Mouse (Mus musculus): Measurements from ENCODE around the gene Cyb5d2. TPM values are rescaled to one million over a fixed set of nuclear protein-coding genes. Genes with fewer than 3 reads are reported as not detected.
"Not testable (repeated sequence)": the region's sequence is repeated elsewhere in the genome, so short reads cannot be mapped to it uniquely, and the experiment has no call there.

The Cyb5d2 gene
- polyA plus RNA-seq, 1 experiment from 2014 or later: 5.1 TPM

DNA sequence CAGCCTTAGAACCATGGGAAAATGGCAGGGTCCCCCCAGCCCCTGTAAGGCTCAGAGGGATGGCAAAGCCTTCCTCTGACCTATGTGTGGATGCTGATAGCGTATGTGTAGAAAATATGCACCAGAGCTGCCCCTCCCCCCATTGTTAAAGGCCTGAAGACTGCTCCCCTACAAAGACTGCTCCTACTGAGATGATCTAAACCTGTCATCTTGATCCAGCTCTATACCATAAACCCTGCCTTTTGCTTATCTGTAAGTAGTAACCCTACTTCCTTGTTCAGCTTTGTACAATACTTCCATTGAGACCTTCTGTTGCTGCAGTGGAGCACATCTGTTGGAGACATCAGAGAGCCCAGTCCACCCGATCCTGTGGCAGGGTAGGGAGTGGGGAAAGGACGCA, 9.3 kb upstream of the Cyb5d2 start:
- Histone ChIP-seq H3K36me3 (no peaks in the 10 kb centered on the region), H3K9me3 (no peaks in the 10 kb centered on the region), H3K4me1 (no peaks in the 10 kb centered on the region), H3K4me3 (no peak overlapping the region), H3K27ac (replicated peaks) (no peak overlapping the region), H3K9ac (replicated peaks) (no peak overlapping the region), H3K27me3 (no peaks in the 10 kb centered on the region), H3K4me2 (replicated peaks) (no peak overlapping the region)
- WGBS: 90% methylated on average over 3 of the region's 3 CpGs
- no peak for ATAC-seq (ENCODE audit: low FRiP score, low read depth)

DNA sequence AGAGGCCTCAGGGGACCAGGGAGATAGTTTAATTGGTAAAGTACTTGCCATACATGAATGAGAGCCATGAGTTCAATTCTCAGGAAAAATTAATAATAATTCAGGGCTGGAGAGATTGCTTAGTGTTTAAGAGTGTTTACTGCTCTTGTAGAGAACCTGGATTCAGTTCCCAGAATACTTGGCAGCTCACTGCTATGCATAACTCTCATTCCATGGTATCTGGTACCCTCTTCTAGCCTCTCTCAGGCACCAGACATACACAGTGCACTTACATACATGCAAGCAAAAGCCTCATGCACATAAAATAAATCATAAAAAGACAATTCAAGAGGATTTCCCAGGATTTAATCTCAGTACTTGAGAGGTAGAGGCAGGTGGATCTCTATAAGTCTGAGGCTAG, 8.6 kb upstream of the Cyb5d2 start:
- Histone ChIP-seq H3K9me3 (no peaks in the 10 kb centered on the region), H3K36me3 (no peaks in the 10 kb centered on the region), H3K27ac (replicated peaks) (no peak overlapping the region), H3K4me3 (no peak overlapping the region), H3K4me1 (no peaks in the 10 kb centered on the region), H3K27me3 (no peaks in the 10 kb centered on the region), H3K9ac (replicated peaks) (no peak overlapping the region), H3K4me2 (replicated peaks) (no peak overlapping the region)
- ATAC-seq (ENCODE audit: low FRiP score, low read depth): no peak

DNA sequence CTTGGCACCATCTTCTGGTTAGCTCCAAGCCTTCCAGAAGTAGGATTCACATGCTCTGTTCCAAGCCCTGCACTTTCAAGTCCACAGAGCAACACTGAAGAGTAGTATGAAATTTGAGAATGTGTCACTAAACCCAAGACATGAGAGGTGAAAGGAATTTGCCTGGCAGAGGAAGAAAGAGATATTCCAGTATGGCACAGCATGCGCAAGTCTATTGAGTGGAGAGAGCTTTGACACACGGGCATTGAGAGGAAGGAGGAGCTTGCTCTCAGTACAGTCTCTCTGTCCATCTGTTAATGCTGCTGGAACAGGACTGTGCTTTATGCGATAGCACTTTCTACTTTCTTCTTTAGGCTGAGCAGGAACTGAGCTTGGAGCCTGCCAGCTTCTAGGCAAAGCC, 7.1 kb upstream of the Cyb5d2 start:
- Histone ChIP-seq H3K9me3 (no peaks in the 10 kb centered on the region), H3K4me3 (no peak overlapping the region), H3K9ac (replicated peaks) (no peak overlapping the region), H3K4me2 (replicated peaks) (no peak overlapping the region), H3K27me3 (no peaks in the 10 kb centered on the region), H3K36me3 (no peaks in the 10 kb centered on the region), H3K4me1 (no peaks in the 10 kb centered on the region), H3K27ac (replicated peaks) (no peak overlapping the region)
- WGBS: 85% methylated on average over 3 of the region's 3 CpGs
- no peak for ATAC-seq (ENCODE audit: low FRiP score, low read depth)

DNA sequence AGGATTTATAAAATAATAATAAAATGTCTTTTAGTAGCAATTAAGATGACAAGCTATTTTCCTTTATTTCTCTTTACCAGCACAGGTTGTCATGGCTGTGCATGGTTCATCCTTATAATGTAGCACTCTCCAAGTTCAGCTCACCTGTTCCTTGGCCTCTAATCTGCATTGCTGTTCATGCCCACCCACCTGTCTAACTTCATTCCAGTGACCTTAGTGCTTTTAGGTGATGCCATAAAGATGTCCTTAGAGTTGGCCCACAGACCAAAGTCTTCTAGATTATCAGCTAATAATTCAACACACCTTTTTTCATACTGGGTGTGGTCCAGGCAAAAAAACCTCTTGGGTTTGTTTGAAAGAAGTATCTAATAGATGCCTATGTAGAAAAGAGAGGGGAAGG, 5.2 kb upstream of the Cyb5d2 start:
- Histone ChIP-seq H3K9me3 (no peaks in the 10 kb centered on the region), H3K4me3 (no peak overlapping the region), H3K9ac (replicated peaks) (no peak overlapping the region), H3K27me3 (no peaks in the 10 kb centered on the region), H3K36me3 (no peaks in the 10 kb centered on the region), H3K4me2 (replicated peaks) (no peak overlapping the region), H3K4me1 (peaks cover 9% of the 10 kb centered on the region), H3K27ac (replicated peaks) (no peak overlapping the region)
- no peak for ATAC-seq (ENCODE audit: low FRiP score, low read depth)

DNA sequence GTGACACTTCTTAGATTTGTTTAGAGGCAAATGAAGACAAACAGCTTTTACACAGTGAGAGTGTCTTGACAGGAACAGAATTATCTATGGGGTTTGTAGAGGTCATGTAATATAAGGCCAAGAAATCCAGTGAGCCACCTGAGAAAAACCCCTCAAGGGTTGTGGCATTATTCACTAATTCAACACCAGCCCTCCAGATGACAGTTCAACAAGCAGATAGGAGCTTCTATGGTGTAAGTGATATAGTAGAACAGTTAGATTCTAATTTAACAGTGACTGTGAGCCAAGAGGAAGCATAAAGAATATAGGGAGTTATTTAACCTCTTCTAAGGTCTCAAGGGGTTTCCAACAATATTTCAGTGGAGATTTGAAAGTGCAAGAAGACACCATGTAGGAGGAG, 2.2 kb upstream of the Cyb5d2 start:
- Histone ChIP-seq H3K27me3 (no peaks in the 10 kb centered on the region), H3K4me2 (replicated peaks) (no peak overlapping the region), H3K4me1 (peaks cover 15% of the 10 kb centered on the region), H3K9ac (replicated peaks) (no peak overlapping the region), H3K36me3 (no peaks in the 10 kb centered on the region), H3K9me3 (no peaks in the 10 kb centered on the region), H3K4me3 (no peak overlapping the region), H3K27ac (replicated peaks) (no peak overlapping the region)
- no peak for ATAC-seq (ENCODE audit: low FRiP score, low read depth)

DNA sequence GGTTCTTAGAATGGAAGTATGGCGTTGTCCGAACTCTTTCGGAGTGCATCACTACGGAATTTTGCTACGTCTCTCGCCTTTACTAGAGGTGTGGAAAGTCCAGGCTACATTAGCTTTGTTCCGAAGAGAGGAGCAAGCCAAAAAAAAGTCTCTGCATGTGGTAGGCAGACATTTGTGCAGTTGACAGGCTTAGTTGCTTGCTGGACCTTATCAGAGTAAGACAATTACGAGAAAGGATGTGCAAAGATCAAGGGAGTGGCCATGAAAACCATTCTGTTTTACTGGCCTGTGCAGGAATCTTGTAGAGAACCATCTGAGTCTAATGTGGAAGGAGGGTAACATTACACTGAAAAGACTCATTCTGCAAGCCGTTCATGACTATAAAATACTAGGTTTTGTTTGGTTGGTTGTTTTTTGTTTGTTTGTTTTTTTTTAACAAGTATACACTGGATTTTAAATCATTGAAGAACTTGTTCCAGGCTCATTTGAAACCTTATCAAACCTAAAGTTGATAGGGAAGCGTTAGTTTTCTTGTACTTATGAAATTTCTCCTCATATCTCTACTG, 914 bp upstream of the Cyb5d2 start:
- Histone ChIP-seq H3K9ac (replicated peaks) (peak overlapping the region; percentile 92), H3K4me3 (peak overlapping the region; percentile 99), H3K27me3 (no peaks in the 10 kb centered on the region), H3K36me3 (no peaks in the 10 kb centered on the region), H3K27ac (replicated peaks) (no peak overlapping the region), H3K9me3 (no peaks in the 10 kb centered on the region), H3K4me1 (peaks cover 15% of the 10 kb centered on the region), H3K4me2 (replicated peaks) (peak overlapping the region; percentile 87)
- ATAC-seq (ENCODE audit: low FRiP score, low read depth): no peak
- 18% methylated on average over 10 of the region's 10 CpGs for WGBS

DNA sequence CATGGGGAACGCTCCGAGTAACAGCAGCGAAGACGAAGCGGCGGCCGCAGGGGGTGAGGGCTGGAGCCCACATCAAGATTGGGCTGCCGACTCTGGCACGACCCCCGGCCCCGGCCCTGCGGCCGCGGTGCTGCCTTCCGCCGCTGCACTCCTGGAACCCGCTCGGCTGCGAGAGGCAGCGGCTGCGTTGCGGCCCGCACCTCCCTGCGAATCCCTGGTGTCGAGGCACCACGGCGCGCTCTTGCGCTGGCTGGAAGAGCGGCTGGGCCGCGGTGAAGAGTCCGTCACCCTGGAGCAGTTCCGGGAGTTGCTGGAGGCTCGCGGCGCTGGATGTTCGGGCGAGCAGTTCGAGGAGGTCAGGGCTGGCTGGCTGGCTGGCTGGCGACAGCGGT, 350 bp upstream of the Cyb5d2 start:
- no peak; the same call in 1 of the 2 replicates for ATAC-seq (ENCODE audit: low FRiP score, low read depth)
- 0% methylated on average over 42 of the region's 42 CpGs for WGBS
- Histone ChIP-seq H3K27ac (replicated peaks) (peak overlapping the region; percentile 63), H3K4me2 (replicated peaks) (peak overlapping the region; percentile 87), H3K4me1 (peaks cover 15% of the 10 kb centered on the region), H3K9ac (replicated peaks) (peak overlapping the region; percentile 92), H3K27me3 (no peaks in the 10 kb centered on the region), H3K4me3 (peak overlapping the region; percentile 99), H3K36me3 (no peaks in the 10 kb centered on the region), H3K9me3 (no peaks in the 10 kb centered on the region)

DNA sequence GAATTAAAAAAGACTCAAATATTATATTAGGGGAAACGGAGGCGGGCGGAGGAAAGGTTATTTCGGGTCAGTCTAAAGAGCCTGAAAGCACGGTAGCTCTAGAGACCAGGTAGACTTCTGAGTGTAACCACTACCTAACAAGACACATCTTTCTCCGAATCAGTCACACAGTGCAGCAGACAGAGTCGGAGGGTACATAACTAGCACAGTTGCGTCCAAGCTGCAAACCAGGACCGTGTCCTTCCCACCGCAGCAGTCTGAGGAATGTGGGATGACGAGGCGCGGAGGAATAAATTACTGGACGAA, 840 bp downstream of the Cyb5d2 start:
- Histone ChIP-seq H3K4me3 (peak overlapping the region; percentile 99), H3K9ac (replicated peaks) (peak overlapping the region; percentile 68), H3K9me3 (no peaks in the 10 kb centered on the region), H3K4me1 (peaks cover 15% of the 10 kb centered on the region), H3K27ac (replicated peaks) (peak overlapping the region; percentile 70), H3K4me2 (replicated peaks) (peak overlapping the region; percentile 87), H3K36me3 (no peaks in the 10 kb centered on the region), H3K27me3 (no peaks in the 10 kb centered on the region)
- ATAC-seq (ENCODE audit: low FRiP score, low read depth): peak; percentile 67
- 21% methylated on average over 14 of the region's 14 CpGs for WGBS

DNA sequence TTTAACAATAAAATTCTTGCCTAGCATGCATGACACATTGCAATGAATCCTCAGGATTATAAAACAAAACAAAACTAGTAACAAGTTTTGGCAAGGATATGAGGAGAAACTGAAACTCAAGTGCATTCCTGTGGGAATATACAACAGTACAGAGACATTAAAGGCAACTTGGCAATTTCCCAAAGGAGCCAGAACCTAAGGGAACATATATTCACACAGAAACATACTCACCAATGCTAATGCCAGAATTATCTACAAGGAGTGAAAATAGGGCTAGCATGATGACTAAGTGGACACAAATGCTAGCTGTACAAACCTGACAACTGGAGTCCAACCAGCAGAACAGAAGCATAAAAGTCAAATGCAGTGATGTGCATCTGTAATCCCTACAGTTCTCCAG, 3.9 kb downstream of the Cyb5d2 start:
- Histone ChIP-seq H3K36me3 (no peaks in the 10 kb centered on the region), H3K4me3 (no peak overlapping the region), H3K4me2 (replicated peaks) (no peak overlapping the region), H3K27ac (replicated peaks) (no peak overlapping the region), H3K27me3 (no peaks in the 10 kb centered on the region), H3K9me3 (no peaks in the 10 kb centered on the region), H3K4me1 (peaks cover 11% of the 10 kb centered on the region), H3K9ac (replicated peaks) (no peak overlapping the region)
- no peak for ATAC-seq (ENCODE audit: low FRiP score, low read depth)

DNA sequence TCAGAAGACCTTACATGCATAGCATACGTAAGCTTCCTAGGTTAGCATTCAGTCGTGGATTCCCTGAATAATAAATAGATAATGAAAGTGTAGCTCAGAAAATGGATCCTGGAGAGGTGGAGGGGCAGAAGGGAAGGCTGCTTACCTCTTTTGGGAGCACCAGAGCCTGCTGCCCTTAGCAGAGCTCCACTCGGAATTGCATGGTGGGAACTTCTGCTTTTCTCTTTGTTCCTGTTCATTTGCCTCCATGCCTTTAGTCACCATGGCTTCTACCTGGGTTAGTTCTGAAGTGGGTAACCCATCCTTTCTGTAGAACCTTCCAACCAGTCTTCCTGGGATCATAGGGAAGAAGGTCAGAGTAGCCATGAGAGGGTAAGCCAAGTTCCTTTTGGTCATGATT, 13.4 kb downstream of the Cyb5d2 start:
- no peak overlapping the region for H3K9ac ChIP-seq (replicated peaks)
- no peaks in the 10 kb centered on the region for H3K36me3 ChIP-seq
- no peak for ATAC-seq (ENCODE audit: low FRiP score, low read depth)
- H3K4me3 ChIP-seq: no peak overlapping the region
- no peaks in the 10 kb centered on the region for H3K4me1 ChIP-seq
- no peaks in the 10 kb centered on the region for H3K9me3 ChIP-seq
- no peak overlapping the region for H3K27ac ChIP-seq (replicated peaks)
- 85% methylated on average over 3 of the region's 3 CpGs for WGBS
- H3K27me3 ChIP-seq: no peaks in the 10 kb centered on the region
- H3K4me2 ChIP-seq (replicated peaks): no peak overlapping the region

DNA sequence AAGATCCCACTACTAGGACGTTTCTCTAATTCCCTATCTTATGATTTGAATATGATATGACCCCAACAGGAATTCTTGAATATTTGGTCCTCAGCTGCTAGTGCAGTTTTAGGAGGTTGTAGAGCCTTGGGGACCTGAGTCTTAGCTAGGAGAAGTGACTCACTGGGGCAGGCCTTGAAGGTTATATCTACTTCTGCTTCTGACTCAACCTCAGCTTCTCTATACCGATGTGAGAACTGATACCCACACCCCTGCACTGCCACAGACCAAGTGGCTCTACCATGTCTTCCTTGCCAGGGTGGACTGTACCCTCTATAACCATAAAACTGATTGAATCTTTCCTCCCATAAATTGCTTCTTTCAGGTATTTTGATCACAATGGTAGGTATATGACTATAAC, 13.8 kb downstream of the Cyb5d2 start:
- H3K4me3 ChIP-seq: no peak overlapping the region
- WGBS: 82% methylated on average over 2 of the region's 2 CpGs
- ATAC-seq (ENCODE audit: low FRiP score, low read depth): no peak
- no peak overlapping the region for H3K4me2 ChIP-seq (replicated peaks)
- H3K36me3 ChIP-seq: no peaks in the 10 kb centered on the region
- H3K27ac ChIP-seq (replicated peaks): no peak overlapping the region
- H3K4me1 ChIP-seq: no peaks in the 10 kb centered on the region
- H3K9ac ChIP-seq (replicated peaks): no peak overlapping the region
- H3K27me3 ChIP-seq: no peaks in the 10 kb centered on the region
- H3K9me3 ChIP-seq: no peaks in the 10 kb centered on the region

DNA sequence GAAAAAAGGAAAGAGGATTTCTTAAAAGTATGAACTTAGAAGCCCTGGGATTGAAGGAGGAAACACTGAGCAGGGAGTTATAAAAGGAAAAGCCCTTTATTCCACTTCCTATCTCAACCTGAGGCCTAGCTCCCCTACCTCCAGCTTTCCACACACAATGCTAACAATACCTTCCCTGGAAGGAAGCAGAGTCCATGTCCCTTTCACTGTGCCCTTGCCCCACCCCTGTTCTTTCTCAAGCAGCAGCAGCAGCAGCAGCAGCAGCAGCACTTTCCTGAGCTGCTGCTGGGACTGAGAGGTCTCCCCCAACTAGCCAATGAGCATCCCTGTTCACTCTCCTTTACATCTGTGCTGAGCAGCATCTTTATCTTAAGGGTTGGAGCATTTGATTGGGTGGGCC, 17.0 kb downstream of the Cyb5d2 start:
- Histone ChIP-seq H3K27ac (replicated peaks) (no peak overlapping the region), H3K9me3 (no peaks in the 10 kb centered on the region), H3K36me3 (no peaks in the 10 kb centered on the region), H3K27me3 (no peaks in the 10 kb centered on the region), H3K4me2 (replicated peaks) (no peak overlapping the region), H3K9ac (replicated peaks) (no peak overlapping the region), H3K4me1 (no peaks in the 10 kb centered on the region), H3K4me3 (no peak overlapping the region)
- ATAC-seq (ENCODE audit: low FRiP score, low read depth): no peak

DNA sequence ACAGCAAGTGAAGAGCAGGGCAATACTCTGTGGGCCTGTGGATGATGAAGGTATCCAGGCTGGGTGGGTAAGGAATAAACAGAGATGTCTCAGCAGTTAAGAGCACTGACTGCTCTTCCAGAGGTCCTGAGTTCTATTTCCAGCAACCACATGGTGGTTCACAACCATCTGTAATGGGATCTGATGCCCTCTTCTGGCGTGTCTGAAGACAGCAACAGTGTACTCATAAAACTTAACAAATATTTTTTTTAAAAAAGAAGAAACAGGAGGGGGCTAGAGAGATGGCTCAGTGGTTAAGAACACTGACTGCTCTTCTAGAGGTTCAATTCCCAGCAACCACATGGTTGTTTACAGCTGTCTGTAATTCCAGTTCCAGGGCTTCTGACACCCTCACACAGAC, 23.3 kb downstream of the Cyb5d2 start:
- not testable (repeated sequence) for ATAC-seq (ENCODE audit: low FRiP score, low read depth); H3K9ac ChIP-seq (replicated peaks)

More for the DNA sequence above, 23.3 kb downstream of the Cyb5d2 start:
- not testable (repeated sequence) for H3K4me2 ChIP-seq (replicated peaks); H3K9me3 ChIP-seq; H3K4me3 ChIP-seq; H3K27me3 ChIP-seq; H3K4me1 ChIP-seq; H3K27ac ChIP-seq (replicated peaks)
- peaks cover 23% of the 10 kb centered on the region for H3K36me3 ChIP-seq
- 38% methylated on average over 1 of the region's 1 CpGs for WGBS
